Mouse (Mus musculus) ES-Bruce4 (cell line): ENCODE results near the gene Plekhm1.

Source experiments
- CTCF ChIP-seq: IDR thresholded peaks from one replicate; pipeline ENCODE4 v1.8.1; 2011; ENCODE audit warnings: low read depth, low read length
- EP300 ChIP-seq: IDR thresholded peaks from 2 replicates; pipeline ENCODE4 v1.6.1; 2011; ENCODE audit warnings: low read depth, low read length; ENCODE audit not compliant: insufficient read depth
- POLR2A ChIP-seq: IDR thresholded peaks from one replicate; pipeline ENCODE4 v1.8.1; 2011; ENCODE audit warnings: low read length; ENCODE audit not compliant: insufficient read depth

- TF ChIP-seq CTCF (no peak), EP300 (no peak), POLR2A (no peak)
Measured at GRCm38 (mm10) chr11:103419226-103419625, 6.7 kb upstream of the Plekhm1 start.
